Mouse (Mus musculus) thymus, postnatal 4 days (tissue): ENCODE data around the gene Rara.
"Not testable (repeated sequence)": the region's sequence is repeated elsewhere in the genome, so short reads cannot be mapped to it uniquely, and the experiment has no call there.

Experiments
- DNase-seq: peaks from one replicate; pipeline ENCODE4 v3.0.0; 2021

Rara gene

GRCm38 (mm10) chr11:98970191-98970925 lies 42.7 kb downstream of the Rara start:
- peak; percentile 34 for DNase-seq

- DNase-seq, result peak; percentile 28
Observed at GRCm38 (mm10) chr11:98971316-98972031, 43.9 kb downstream of the Rara start.

- peak; percentile 95 for DNase-seq
Observed at GRCm38 (mm10) chr11:98972215-98972614, 44.6 kb downstream of the Rara start.

- DNase-seq, result peak; percentile 14
Observed at GRCm38 (mm10) chr11:98972801-98973360, 45.3 kb downstream of the Rara start.

GRCm38 (mm10) chr11:98973584-98973983 lies 46.0 kb downstream of the Rara start:
- DNase-seq, result peak; percentile 30

GRCm38 (mm10) chr11:98974213-98974612 lies 46.6 kb downstream of the Rara start:
- DNase-seq, result peak; percentile 24

- peak; percentile 87 for DNase-seq
Observed at GRCm38 (mm10) chr11:98974871-98975719, 47.5 kb downstream of the Rara start.

- no peak for DNase-seq
Observed at GRCm38 (mm10) chr11:98978526-98979148, 51.0 kb downstream of the Rara start.

GRCm38 (mm10) chr11:98979356-98979755 lies 51.7 kb downstream of the Rara start:
- DNase-seq, result no peak

GRCm38 (mm10) chr11:98981289-98981996 lies 53.8 kb downstream of the Rara start:
- no peak for DNase-seq

GRCm38 (mm10) chr11:98981997-98982772 lies 54.6 kb downstream of the Rara start:
- peak; percentile 78 for DNase-seq

- no peak for DNase-seq
Observed at GRCm38 (mm10) chr11:98982773-98983133, 55.1 kb downstream of the Rara start, which contains the start of gene Gjd3. Gene Gjd3 (minus strand): TSS chr11:98983016.

- DNase-seq, result no peak
Observed at GRCm38 (mm10) chr11:98983551-98983950, 55.9 kb downstream of the Rara start.

GRCm38 (mm10) chr11:98985542-98985941 lies 57.9 kb downstream of the Rara start:
- no peak for DNase-seq

GRCm38 (mm10) chr11:98988260-98988659 lies 60.6 kb downstream of the Rara start:
- DNase-seq, result not testable (repeated sequence)

- no peak for DNase-seq
Observed at GRCm38 (mm10) chr11:98990866-98991265, 63.2 kb downstream of the Rara start.

GRCm38 (mm10) chr11:98995987-98996386 lies 68.4 kb downstream of the Rara start:
- DNase-seq, result no peak

- no peak for DNase-seq
Observed at GRCm38 (mm10) chr11:98997659-98998058, 70.0 kb downstream of the Rara start.

GRCm38 (mm10) chr11:98998776-98999175 lies 71.2 kb downstream of the Rara start:
- no peak for DNase-seq

- DNase-seq, result no peak
Observed at GRCm38 (mm10) chr11:98999243-98999642, 71.6 kb downstream of the Rara start.

- DNase-seq, result no peak
Observed at GRCm38 (mm10) chr11:99006788-99007187, 79.2 kb downstream of the Rara start.
